Mouse (Mus musculus): Measurements from ENCODE around the gene Serpina11. TPM values are rescaled to one million over a fixed set of nuclear protein-coding genes. Genes with fewer than 3 reads are reported as not detected.

Gene Serpina11
- polyA plus RNA-seq (2016; fragmentation: Nextera tagmentation; extraction: Ambion mirVana) = not detected in 2 replicates

DNA sequence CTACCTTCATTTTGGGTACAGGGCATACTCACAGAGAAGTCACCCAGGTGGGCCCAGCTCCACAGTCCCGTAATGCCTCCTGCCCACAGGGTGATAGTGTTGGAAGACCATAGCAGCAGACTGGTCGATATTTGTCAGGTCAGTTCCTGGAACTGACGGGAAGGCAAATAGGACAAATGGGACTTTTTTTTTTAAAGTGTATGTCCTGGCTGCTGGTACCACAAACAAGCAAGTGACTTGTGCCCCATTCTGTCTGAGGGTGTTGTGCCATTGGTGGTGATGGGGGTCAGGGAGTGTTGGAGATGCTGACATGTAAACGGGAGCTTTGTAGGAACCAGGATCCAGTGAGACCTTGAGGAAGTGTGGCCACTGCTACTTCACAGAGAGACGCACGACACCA, at the start of gene Serpina11:
Serpina11 (minus strand) TSS at position 101 of the 400 bp plus-strand sequence.
- Histone ChIP-seq H3K4me3 (no peak within 1 kb of the TSS), H3K36me3 (no peaks in the 10 kb centered on the region), H3K4me1 (no peaks in the 10 kb centered on the region), H3K27ac (no peak within 1 kb of the TSS), H3K9me3 (replicated peaks) (no peaks in the 10 kb centered on the region), H3K27me3 (ENCODE audit: low read depth, poor library complexity, severe bottlenecking) (no peaks in the 10 kb centered on the region)
- no peak for DNase-seq (ENCODE audit: low spot score)
- 92% methylated on average over 6 of the region's 6 CpGs for WGBS

DNA sequence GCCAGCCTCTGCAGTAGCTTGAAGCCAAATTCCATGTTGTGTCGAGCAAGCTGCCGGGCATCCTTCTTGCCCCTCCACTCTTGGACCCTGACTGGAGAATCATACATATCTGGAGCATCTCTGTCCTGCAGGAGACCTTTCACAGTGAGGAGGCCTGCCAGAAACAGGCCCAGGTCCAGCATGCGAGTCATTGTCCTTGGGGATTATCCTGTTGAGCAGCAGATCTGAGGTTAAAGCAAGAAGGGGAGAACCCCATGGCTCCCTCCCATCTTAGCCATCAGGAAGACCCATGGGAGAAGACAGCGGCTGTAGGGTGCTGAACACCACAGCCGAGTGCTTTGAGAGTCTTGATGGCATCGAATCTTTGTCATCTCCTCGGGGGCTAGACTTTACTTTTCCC, 48.4 kb upstream of the Serpina11 start:
- no peaks in the 10 kb centered on the region for H3K4me1 ChIP-seq

DNA sequence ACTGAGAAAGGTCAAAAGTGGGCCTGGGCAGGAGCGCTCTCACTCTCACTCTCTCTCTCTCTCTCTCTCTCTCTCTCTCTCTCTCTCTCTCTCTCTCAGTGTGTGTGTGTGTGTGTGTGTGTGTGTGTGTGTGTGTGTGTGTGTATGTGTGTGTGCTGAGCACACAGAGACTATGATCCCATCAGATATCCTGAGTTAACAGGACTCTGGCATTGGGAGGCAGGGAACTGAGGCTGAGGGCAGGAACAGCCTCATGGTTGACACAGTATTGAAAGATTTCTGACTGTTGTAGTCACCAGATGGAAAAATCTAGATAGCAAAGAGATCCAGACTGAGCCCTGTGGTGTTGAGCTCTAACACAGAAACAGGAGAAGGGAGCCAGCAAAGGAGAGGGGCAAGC, 44.0 kb upstream of the Serpina11 start:
- Histone ChIP-seq H3K27ac (no peak overlapping the region), H3K4me3 (no peak overlapping the region), H3K36me3 (no peaks in the 10 kb centered on the region), H3K4me1 (no peaks in the 10 kb centered on the region), H3K9me3 (replicated peaks) (no peaks in the 10 kb centered on the region), H3K27me3 (ENCODE audit: low read depth, poor library complexity, severe bottlenecking) (no peaks in the 10 kb centered on the region)
- no peak for DNase-seq (ENCODE audit: low spot score)
- 100% methylated on average over 1 of the region's 1 CpGs for WGBS

More for the DNA sequence above, 48.4 kb upstream of the Serpina11 start:
- Histone ChIP-seq H3K36me3 (no peaks in the 10 kb centered on the region), H3K27me3 (ENCODE audit: low read depth, poor library complexity, severe bottlenecking) (no peaks in the 10 kb centered on the region), H3K4me3 (no peak overlapping the region), H3K9me3 (replicated peaks) (no peaks in the 10 kb centered on the region), H3K27ac (no peak overlapping the region)
- 95% methylated on average over 7 of the region's 7 CpGs for WGBS
- DNase-seq (ENCODE audit: low spot score) = no peak

DNA sequence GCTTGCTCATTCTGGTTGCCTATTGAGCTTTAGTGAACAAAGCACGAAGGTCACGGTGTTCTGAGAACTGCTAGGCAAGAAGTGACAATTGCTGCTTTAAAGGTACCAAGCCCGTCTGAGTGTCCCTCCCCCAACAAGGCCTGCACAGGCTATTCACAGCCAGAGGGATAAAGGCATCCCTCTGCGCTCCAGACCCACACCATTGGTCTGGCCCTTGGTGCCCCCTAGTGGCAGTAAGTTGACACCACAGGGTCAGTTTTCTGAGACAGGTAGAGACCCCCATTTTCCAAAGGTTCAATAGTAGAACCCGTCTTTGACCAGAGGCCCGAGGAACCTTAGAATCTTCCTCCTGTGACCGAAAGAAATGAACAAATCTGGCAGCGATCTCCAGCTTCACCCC, 40.2 kb upstream of the Serpina11 start:
- peak; percentile 39 for DNase-seq (ENCODE audit: low spot score)
- Histone ChIP-seq H3K36me3 (no peaks in the 10 kb centered on the region), H3K27me3 (ENCODE audit: low read depth, poor library complexity, severe bottlenecking) (no peaks in the 10 kb centered on the region), H3K4me3 (no peak overlapping the region), H3K27ac (no peak overlapping the region), H3K9me3 (replicated peaks) (no peaks in the 10 kb centered on the region), H3K4me1 (no peaks in the 10 kb centered on the region)
- WGBS = 49% methylated on average over 8 of the region's 8 CpGs

DNA sequence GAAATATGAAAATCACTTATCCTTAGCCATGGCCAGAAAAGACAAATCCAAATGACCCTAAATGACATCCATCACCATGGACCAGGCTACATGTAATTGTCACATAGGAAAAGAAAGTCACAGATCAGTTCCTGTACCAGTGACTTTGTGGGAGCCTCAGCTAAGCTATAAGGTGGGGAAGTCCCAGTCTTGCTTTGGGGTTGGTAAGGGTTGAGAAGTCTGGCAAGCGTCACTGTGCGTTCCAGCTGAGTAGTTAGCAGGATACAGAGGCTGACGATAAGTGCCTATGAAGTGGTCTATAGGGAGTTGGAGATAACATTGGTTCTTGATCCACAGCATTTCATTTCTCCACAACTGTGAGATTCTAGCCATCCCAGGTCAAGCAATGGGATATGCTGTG, 25.5 kb upstream of the Serpina11 start:
- Histone ChIP-seq H3K4me3 (no peak overlapping the region), H3K4me1 (no peaks in the 10 kb centered on the region), H3K27ac (no peak overlapping the region), H3K36me3 (no peaks in the 10 kb centered on the region), H3K9me3 (replicated peaks) (no peaks in the 10 kb centered on the region), H3K27me3 (ENCODE audit: low read depth, poor library complexity, severe bottlenecking) (no peaks in the 10 kb centered on the region)
- 89% methylated on average over 3 of the region's 3 CpGs for WGBS
- no peak for DNase-seq (ENCODE audit: low spot score)

DNA sequence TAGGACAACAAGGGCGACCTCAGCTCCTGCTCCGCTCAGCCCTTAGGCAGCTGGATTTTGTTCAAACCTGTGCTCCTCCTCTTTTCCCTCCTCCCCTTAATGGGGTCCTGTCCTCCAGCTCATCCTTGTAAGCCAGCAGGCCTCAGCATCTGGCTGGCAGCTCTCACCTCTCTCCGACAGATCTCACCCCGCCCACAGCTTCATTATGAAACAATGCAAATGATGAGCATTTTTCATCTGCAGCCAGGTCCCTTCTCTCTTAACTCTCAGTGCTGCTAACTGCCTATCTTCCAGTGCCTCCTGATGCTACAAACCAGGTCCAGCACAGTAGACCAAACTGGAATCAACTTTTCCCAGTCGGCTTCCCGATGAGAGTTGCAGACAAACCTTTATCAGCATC, 23.9 kb upstream of the Serpina11 start, which contains the start of gene Serpina9:
Serpina9 (minus strand) TSS at position 136 of the 400 bp plus-strand sequence.
- DNase-seq (ENCODE audit: low spot score) = no peak
- WGBS = 85% methylated on average over 6 of the region's 6 CpGs

DNA sequence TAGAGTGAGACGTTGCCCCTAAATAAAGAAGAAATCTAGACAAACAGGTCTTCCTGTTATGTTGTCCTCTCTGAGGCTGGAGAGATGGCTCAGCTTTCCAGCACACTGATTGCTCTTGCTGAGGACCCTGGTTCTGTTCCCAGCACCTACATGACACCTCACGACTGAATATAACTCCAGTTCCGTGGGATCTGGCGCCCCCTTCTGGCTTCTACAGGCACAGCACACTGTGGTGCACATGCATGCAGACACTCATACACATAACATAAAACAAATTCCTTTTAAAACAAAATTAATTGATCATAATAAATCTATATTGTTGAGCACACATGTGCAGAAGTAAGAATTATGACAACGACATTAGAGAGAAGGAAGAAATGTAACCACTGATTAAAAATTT, 14.9 kb upstream of the Serpina11 start:
- no peaks in the 10 kb centered on the region for H3K4me1 ChIP-seq
- DNase-seq (ENCODE audit: low spot score) = no peak
- H3K27me3 ChIP-seq (ENCODE audit: low read depth, poor library complexity, severe bottlenecking) = no peaks in the 10 kb centered on the region
- no peak overlapping the region for H3K4me3 ChIP-seq
- no peak overlapping the region for H3K27ac ChIP-seq
- no peaks in the 10 kb centered on the region for H3K36me3 ChIP-seq
- 87% methylated on average over 5 of the region's 5 CpGs for WGBS
- H3K9me3 ChIP-seq (replicated peaks) = no peaks in the 10 kb centered on the region; the same call in 1 of the 2 replicates

More for the DNA sequence above, 23.9 kb upstream of the Serpina11 start, which contains the start of gene Serpina9:
- Histone ChIP-seq H3K27me3 (ENCODE audit: low read depth, poor library complexity, severe bottlenecking) (no peaks in the 10 kb centered on the region), H3K9me3 (replicated peaks) (no peaks in the 10 kb centered on the region), H3K27ac (no peak within 1 kb of the TSS), H3K4me3 (no peak within 1 kb of the TSS), H3K36me3 (no peaks in the 10 kb centered on the region), H3K4me1 (no peaks in the 10 kb centered on the region)

DNA sequence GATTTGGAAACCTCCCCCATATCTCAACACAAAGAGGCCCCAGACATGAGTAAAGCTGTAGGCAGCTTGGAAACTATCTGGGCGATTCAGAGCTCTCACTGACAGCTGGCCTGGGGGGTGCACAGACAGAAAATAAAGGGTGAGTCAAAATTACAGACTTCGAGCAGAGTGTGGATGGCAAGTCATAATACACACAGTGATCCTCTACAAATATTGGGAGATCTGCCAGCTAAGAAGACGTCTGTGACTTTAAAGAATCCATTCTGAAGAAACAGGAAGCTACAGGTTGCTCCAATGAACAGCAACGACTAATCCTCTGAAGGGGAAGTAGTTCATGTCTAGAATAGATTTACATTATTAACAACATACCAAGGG, 13.5 kb upstream of the Serpina11 start:
- Histone ChIP-seq H3K36me3 (no peaks in the 10 kb centered on the region), H3K27me3 (ENCODE audit: low read depth, poor library complexity, severe bottlenecking) (no peaks in the 10 kb centered on the region), H3K4me1 (no peaks in the 10 kb centered on the region), H3K27ac (no peak overlapping the region), H3K9me3 (replicated peaks) (no peaks in the 10 kb centered on the region; the same call in 1 of the 2 replicates), H3K4me3 (no peak overlapping the region)
- no peak for DNase-seq (ENCODE audit: low spot score)
- 83% methylated on average over 4 of the region's 4 CpGs for WGBS

DNA sequence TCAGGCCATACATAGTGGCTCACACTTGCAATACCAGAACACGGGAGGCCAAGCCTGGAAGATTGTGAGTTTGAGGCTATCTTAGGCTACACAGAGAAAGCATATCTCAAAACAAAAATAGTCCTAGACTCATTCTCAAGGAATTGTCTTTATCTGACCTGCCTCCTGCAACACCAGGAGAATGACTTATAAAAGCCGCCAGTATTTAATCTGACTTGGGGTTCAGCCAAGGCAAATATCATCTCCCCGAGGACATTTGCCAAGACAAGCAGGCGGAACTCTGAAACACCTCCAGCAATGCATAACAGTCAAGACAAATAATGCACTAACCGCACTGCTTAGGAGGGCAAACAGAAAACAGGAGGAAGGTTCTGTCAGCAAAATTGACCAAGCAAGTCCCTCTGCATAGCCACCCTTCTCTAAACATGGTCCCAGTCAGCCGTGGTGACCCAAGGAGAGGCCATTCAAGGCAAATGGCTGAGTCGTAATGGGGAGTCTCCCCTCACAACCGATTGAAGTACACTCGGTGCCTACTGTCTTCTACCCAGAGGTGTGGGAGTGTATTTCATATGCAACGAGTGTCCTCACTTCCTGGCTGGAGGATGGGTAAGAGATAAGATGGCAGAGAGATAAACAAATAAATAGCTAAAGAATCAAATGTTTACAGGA, 12.9 kb upstream of the Serpina11 start:
- Histone ChIP-seq H3K4me3 (no peak overlapping the region), H3K4me1 (no peaks in the 10 kb centered on the region), H3K36me3 (no peaks in the 10 kb centered on the region), H3K9me3 (replicated peaks) (no peaks in the 10 kb centered on the region; the same call in 1 of the 2 replicates), H3K27me3 (ENCODE audit: low read depth, poor library complexity, severe bottlenecking) (no peaks in the 10 kb centered on the region), H3K27ac (no peak overlapping the region)
- WGBS = 88% methylated on average over 10 of the region's 10 CpGs
- DNase-seq (ENCODE audit: low spot score) = no peak

DNA sequence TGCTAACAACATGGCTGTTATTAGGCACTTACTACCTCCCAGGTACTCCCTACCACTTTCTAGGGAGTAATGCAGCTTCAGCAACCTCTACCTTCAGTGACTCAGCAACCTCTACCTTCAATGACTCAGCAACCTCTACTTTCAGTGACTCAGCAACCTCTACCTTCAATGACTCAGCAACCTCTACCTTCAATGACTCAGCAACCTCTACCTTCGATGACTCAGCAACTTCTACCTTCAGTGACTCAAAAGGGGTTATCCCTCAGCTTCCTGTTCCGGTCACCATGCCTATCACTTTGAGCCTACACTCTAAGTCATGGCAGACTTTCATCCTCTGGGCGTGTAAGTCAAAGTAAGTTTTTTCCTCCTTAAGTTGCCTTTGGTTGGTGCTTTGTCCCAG, 10.8 kb upstream of the Serpina11 start:
- Histone ChIP-seq H3K36me3 (no peaks in the 10 kb centered on the region), H3K4me3 (no peak overlapping the region), H3K27me3 (ENCODE audit: low read depth, poor library complexity, severe bottlenecking) (no peaks in the 10 kb centered on the region), H3K27ac (no peak overlapping the region), H3K9me3 (replicated peaks) (no peaks in the 10 kb centered on the region; the same call in 1 of the 2 replicates), H3K4me1 (0 out of 2 replicates have a peak, but pooled peaks cover 6% of the 10 kb centered on the region)
- WGBS = 92% methylated on average over 3 of the region's 3 CpGs
- DNase-seq (ENCODE audit: low spot score) = no peak

DNA sequence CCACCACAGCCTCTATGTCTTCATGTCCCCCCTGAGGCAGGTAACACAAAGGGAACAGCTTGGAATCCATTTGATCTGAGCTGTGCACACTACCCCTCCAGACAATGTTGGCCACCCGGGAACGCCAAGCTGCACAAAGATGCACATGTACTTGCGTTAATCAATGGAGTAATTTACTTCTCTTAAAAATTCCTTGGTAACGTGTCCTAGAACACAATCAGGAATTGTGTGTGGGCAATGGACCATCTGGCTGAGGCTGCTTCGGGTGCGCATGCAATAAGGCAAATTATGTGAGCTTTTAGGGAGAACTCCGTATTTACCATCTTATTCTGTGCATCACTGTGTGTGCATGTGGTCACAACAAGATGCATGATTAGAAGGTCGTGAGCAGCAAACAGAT, 9.9 kb upstream of the Serpina11 start:
- Histone ChIP-seq H3K4me1 (0 out of 2 replicates have a peak, but pooled peaks cover 6% of the 10 kb centered on the region), H3K9me3 (replicated peaks) (no peaks in the 10 kb centered on the region; the same call in 1 of the 2 replicates), H3K4me3 (no peak overlapping the region), H3K36me3 (no peaks in the 10 kb centered on the region), H3K27me3 (ENCODE audit: low read depth, poor library complexity, severe bottlenecking) (no peaks in the 10 kb centered on the region), H3K27ac (no peak overlapping the region)
- WGBS = 93% methylated on average over 8 of the region's 8 CpGs
- DNase-seq (ENCODE audit: low spot score) = no peak

DNA sequence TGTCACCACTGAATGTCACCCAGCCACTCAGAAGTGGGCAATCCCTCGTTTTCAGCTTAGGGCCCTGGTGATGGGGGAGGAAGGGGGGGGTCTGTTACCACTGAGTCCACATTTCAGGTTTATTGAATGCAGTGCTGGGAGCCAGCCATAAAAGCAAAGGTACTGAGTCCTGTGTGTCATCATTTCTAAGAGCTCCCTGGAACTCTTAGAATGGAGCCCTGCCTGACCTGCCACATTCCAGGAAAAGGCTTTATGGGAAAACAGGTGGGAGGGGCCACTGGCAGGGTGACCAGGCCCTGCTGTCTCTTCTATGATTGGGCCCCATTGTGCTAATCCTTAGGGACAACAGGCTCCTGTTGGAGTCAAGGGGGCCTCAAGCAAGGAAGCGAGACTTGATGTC, 6.8 kb upstream of the Serpina11 start:
- Histone ChIP-seq H3K27me3 (ENCODE audit: low read depth, poor library complexity, severe bottlenecking) (no peaks in the 10 kb centered on the region), H3K4me3 (no peak overlapping the region), H3K27ac (no peak overlapping the region), H3K9me3 (replicated peaks) (no peaks in the 10 kb centered on the region), H3K36me3 (no peaks in the 10 kb centered on the region), H3K4me1 (0 out of 2 replicates have a peak, but pooled peaks cover 6% of the 10 kb centered on the region)
- 72% methylated on average over 2 of the region's 2 CpGs for WGBS
- DNase-seq (ENCODE audit: low spot score) = no peak

DNA sequence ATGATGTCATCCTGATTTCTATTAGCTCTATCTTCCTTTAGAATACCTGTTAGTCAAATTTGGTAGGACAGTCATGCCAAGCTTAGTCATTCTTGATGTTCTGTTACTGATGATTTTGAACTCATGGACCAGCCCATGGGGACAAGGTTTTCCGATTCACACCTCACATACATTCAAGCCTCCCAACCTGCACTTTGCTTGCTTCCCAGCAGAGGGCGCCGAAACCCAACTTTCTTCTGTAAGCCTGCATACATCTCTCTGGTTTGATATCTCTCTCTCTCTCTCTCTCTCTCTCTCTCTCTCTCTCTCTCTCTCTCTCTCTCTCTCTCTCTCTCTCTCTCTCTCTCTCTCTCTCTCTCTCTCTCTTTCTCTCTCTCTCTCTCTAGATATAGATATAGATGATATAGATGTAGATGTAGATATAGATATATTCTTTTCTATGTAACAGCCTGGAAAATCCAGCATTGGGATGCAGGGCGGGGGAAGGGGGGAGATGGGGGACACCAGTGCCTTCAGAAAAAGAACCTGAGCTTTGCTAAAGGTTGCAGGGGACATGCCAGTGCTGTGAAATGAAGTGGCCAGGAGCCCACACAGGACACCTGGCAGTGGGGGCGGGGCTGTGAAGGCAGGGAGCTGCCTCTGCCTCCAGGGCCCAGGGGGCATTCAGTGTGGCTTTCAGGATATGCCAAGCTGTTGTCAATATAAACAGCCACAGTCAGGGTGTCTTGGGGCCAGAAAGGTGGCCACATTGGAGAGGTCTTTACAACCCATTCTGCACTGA, 5.7 kb upstream of the Serpina11 start:
- Histone ChIP-seq H3K4me3 (no peak overlapping the region), H3K36me3 (no peaks in the 10 kb centered on the region), H3K9me3 (replicated peaks) (no peaks in the 10 kb centered on the region), H3K27ac (no peak overlapping the region), H3K4me1 (0 out of 2 replicates have a peak, but pooled peaks cover 6% of the 10 kb centered on the region), H3K27me3 (ENCODE audit: low read depth, poor library complexity, severe bottlenecking) (no peaks in the 10 kb centered on the region)
- 44% methylated on average over 5 of the region's 5 CpGs for WGBS
- peak; percentile 74 for DNase-seq (ENCODE audit: low spot score)
